Mouse (Mus musculus) embryonic facial prominence, embryonic 15.5 days (tissue): ENCODE measurements around the gene Epb41. TPM values are rescaled to one million over a fixed set of nuclear protein-coding genes. Genes with fewer than 3 reads are reported as not detected.

Experiments
- ATAC-seq: fragments of 200-750 bp; cut with Nextera tagmentation; 2 replicates; pipeline ENCODE4 v1.8.0; 2017; ENCODE audit warnings: low read depth, moderate TSS enrichment; ENCODE audit not compliant: insufficient number of reproducible peaks, low FRiP score, low TSS enrichment
- H3K27ac ChIP-seq: fragments of 300-500 bp; sonication (generic); replicated peaks from 2 replicates; pipeline ENCODE4 v1.5.1; 2015; ENCODE audit warnings: mild to moderate bottlenecking, inconsistent platforms
- H3K27me3 ChIP-seq: fragments of 300-500 bp; sonication (generic); 2 replicates; pipeline ENCODE4 v1.6.1; 2015; ENCODE audit warnings: inconsistent platforms
- H3K36me3 ChIP-seq: fragments of 300-500 bp; sonication (generic); 2 replicates; pipeline ENCODE4 v1.6.1; 2015; ENCODE audit warnings: mild to moderate bottlenecking, inconsistent platforms
- H3K4me1 ChIP-seq: fragments of 300-500 bp; sonication (generic); 2 replicates; pipeline ENCODE4 v1.6.1; 2015; ENCODE audit warnings: inconsistent platforms
- H3K4me2 ChIP-seq: fragments of 300-500 bp; sonication (generic); replicated peaks from 2 replicates; pipeline ENCODE4 v1.6.1; 2015; ENCODE audit warnings: mild to moderate bottlenecking, inconsistent platforms
- H3K4me3 ChIP-seq: fragments of 300-500 bp; sonication (generic); replicated peaks from 2 replicates; pipeline ENCODE4 v1.5.1; 2015; ENCODE audit warnings: mild to moderate bottlenecking, inconsistent platforms
- H3K9ac ChIP-seq: fragments of 300-500 bp; sonication (generic); 2 replicates; pipeline ENCODE4 v1.6.1; 2015; ENCODE audit warnings: inconsistent platforms
- H3K9me3 ChIP-seq: fragments of 300-500 bp; sonication (generic); replicated peaks from 2 replicates; pipeline ENCODE4 v1.6.1; 2016; ENCODE audit warnings: inconsistent platforms
- WGBS: fragments of 180-500 bp; shearing (Covaris S2); methylation state at CpG from one replicate; pipeline ENCODE4 v1.1.7; 2015; 5-methylcytosine and 5-hydroxymethylcytosine counted together
- polyA plus RNA-seq: library from polyadenylated mRNA; unstranded; fragments of >200 nt; fragmentation: Nextera tagmentation; extraction: Ambion mirVana; gene quantifications from 2 replicates; pipeline ENCODE4 v1.2.1, GENCODE M21; 2015

Gene Epb41
- polyA plus RNA-seq, 1 experiment from 2014 or later, result 58.0 TPM

- Histone ChIP-seq H3K4me1 (peaks cover 22% of the 10 kb centered on the region), H3K9me3 (no peaks in the 10 kb centered on the region), H3K27ac (no peak overlapping the region), H3K27me3 (peaks cover 5% of the 10 kb centered on the region), H3K36me3 (peaks cover 15% of the 10 kb centered on the region), H3K9ac (no peak overlapping the region), H3K4me3 (no peak overlapping the region), H3K4me2 (no peak overlapping the region)
- no peak for ATAC-seq
- WGBS, result 82% methylated on average over 3 of the region's 3 CpGs
Observed at GRCm38 (mm10) chr4:131907912-131908311, 167.2 kb downstream of the Epb41 start.

GRCm38 (mm10) chr4:131906423-131906822 lies 168.7 kb downstream of the Epb41 start:
- Histone ChIP-seq H3K4me1 (peaks cover 18% of the 10 kb centered on the region), H3K4me3 (no peak overlapping the region), H3K36me3 (peaks cover 28% of the 10 kb centered on the region), H3K9ac (no peak overlapping the region), H3K27me3 (no peaks in the 10 kb centered on the region), H3K27ac (no peak overlapping the region), H3K4me2 (no peak overlapping the region), H3K9me3 (no peaks in the 10 kb centered on the region)
- WGBS, result 55% methylated on average over 6 of the region's 6 CpGs
- no peak for ATAC-seq

- no peak overlapping the region for H3K4me3 ChIP-seq
- H3K9ac ChIP-seq, result no peak overlapping the region
- 59% methylated on average over 8 of the region's 8 CpGs for WGBS
- H3K4me2 ChIP-seq, result no peak overlapping the region
- 0 out of 2 replicates have a peak, but pooled peaks have one; percentile 36 for ATAC-seq
- no peak overlapping the region for H3K27ac ChIP-seq
- 0 out of 2 replicates have a peak, but pooled peaks cover under 1% of the 10 kb centered on the region for H3K4me1 ChIP-seq
- no peaks in the 10 kb centered on the region for H3K9me3 ChIP-seq
- H3K27me3 ChIP-seq, result no peaks in the 10 kb centered on the region
- peaks cover 47% of the 10 kb centered on the region for H3K36me3 ChIP-seq
Observed at GRCm38 (mm10) chr4:131904478-131904877, 170.6 kb downstream of the Epb41 start.

- 85% methylated on average over 15 of the region's 15 CpGs for WGBS
- no peaks in the 10 kb centered on the region for H3K27me3 ChIP-seq
Observed at GRCm38 (mm10) chr4:131901090-131901489, 174.0 kb downstream of the Epb41 start.

GRCm38 (mm10) chr4:131899180-131899554 lies 176.0 kb downstream of the Epb41 start:
- H3K27me3 ChIP-seq, result no peaks in the 10 kb centered on the region
- no peak overlapping the region for H3K27ac ChIP-seq
- 64% methylated on average over 6 of the region's 6 CpGs for WGBS
- H3K36me3 ChIP-seq, result peaks cover 70% of the 10 kb centered on the region
- ATAC-seq, result no peak
- no peak overlapping the region for H3K9ac ChIP-seq
- H3K9me3 ChIP-seq, result no peaks in the 10 kb centered on the region
- H3K4me1 ChIP-seq, result no peaks in the 10 kb centered on the region
- no peak overlapping the region for H3K4me3 ChIP-seq
- H3K4me2 ChIP-seq, result no peak overlapping the region

More at GRCm38 (mm10) chr4:131901090-131901489, 174.0 kb downstream of the Epb41 start:
- ATAC-seq, result no peak
- Histone ChIP-seq H3K4me3 (no peak overlapping the region), H3K9ac (no peak overlapping the region), H3K36me3 (peaks cover 72% of the 10 kb centered on the region), H3K9me3 (no peaks in the 10 kb centered on the region), H3K4me1 (no peaks in the 10 kb centered on the region), H3K27ac (no peak overlapping the region), H3K4me2 (no peak overlapping the region)

GRCm38 (mm10) chr4:131898503-131899179 lies 176.5 kb downstream of the Epb41 start:
- 73% methylated on average over 12 of the region's 12 CpGs for WGBS
- peaks cover 72% of the 10 kb centered on the region for H3K36me3 ChIP-seq
- no peak overlapping the region for H3K27ac ChIP-seq

GRCm38 (mm10) chr4:131897787-131898186 lies 177.3 kb downstream of the Epb41 start:
- Histone ChIP-seq H3K27me3 (no peaks in the 10 kb centered on the region), H3K4me3 (no peak overlapping the region), H3K36me3 (peaks cover 81% of the 10 kb centered on the region), H3K27ac (no peak overlapping the region), H3K4me2 (no peak overlapping the region), H3K9me3 (no peaks in the 10 kb centered on the region), H3K9ac (no peak overlapping the region), H3K4me1 (no peaks in the 10 kb centered on the region)
- WGBS, result 95% methylated on average over 8 of the region's 8 CpGs
- ATAC-seq, result no peak

More at GRCm38 (mm10) chr4:131898503-131899179, 176.5 kb downstream of the Epb41 start:
- Histone ChIP-seq H3K4me3 (no peak overlapping the region), H3K4me1 (no peaks in the 10 kb centered on the region), H3K4me2 (no peak overlapping the region), H3K27me3 (no peaks in the 10 kb centered on the region), H3K9ac (no peak overlapping the region), H3K9me3 (no peaks in the 10 kb centered on the region)
- no peak for ATAC-seq

- Histone ChIP-seq H3K36me3 (peaks cover 82% of the 10 kb centered on the region), H3K4me3 (no peak overlapping the region), H3K4me2 (no peak overlapping the region), H3K4me1 (no peaks in the 10 kb centered on the region), H3K9ac (no peak overlapping the region), H3K27me3 (no peaks in the 10 kb centered on the region), H3K9me3 (no peaks in the 10 kb centered on the region), H3K27ac (no peak overlapping the region)
- no peak for ATAC-seq
- WGBS, result 74% methylated on average over 5 of the region's 5 CpGs
Observed at GRCm38 (mm10) chr4:131897109-131897508, 178.0 kb downstream of the Epb41 start.

- 69% methylated on average over 3 of the region's 3 CpGs for WGBS
- H3K27ac ChIP-seq, result no peak overlapping the region
- H3K27me3 ChIP-seq, result no peaks in the 10 kb centered on the region
- no peaks in the 10 kb centered on the region for H3K9me3 ChIP-seq
- H3K4me2 ChIP-seq, result no peak overlapping the region
- H3K4me1 ChIP-seq, result peaks cover 3% of the 10 kb centered on the region; the same call in 1 of the 2 replicates
- no peak overlapping the region for H3K4me3 ChIP-seq
- no peak overlapping the region for H3K9ac ChIP-seq
- peaks cover 50% of the 10 kb centered on the region for H3K36me3 ChIP-seq
- ATAC-seq, result no peak
Observed at GRCm38 (mm10) chr4:131890692-131891091, 184.4 kb downstream of the Epb41 start.

- Histone ChIP-seq H3K36me3 (peaks cover 48% of the 10 kb centered on the region), H3K27ac (no peak overlapping the region), H3K9me3 (no peaks in the 10 kb centered on the region), H3K27me3 (no peaks in the 10 kb centered on the region), H3K4me2 (no peak overlapping the region), H3K4me1 (peaks cover 4% of the 10 kb centered on the region; the same call in 1 of the 2 replicates), H3K9ac (no peak overlapping the region), H3K4me3 (no peak overlapping the region)
- 78% methylated on average over 1 of the region's 1 CpGs for WGBS
- no peak for ATAC-seq
Observed at GRCm38 (mm10) chr4:131888564-131888963, 186.6 kb downstream of the Epb41 start.

- Histone ChIP-seq H3K9ac (no peak overlapping the region), H3K36me3 (peaks cover 25% of the 10 kb centered on the region), H3K4me3 (no peak overlapping the region), H3K4me2 (no peak overlapping the region), H3K27ac (no peak overlapping the region), H3K27me3 (no peaks in the 10 kb centered on the region), H3K4me1 (peaks cover 19% of the 10 kb centered on the region), H3K9me3 (no peaks in the 10 kb centered on the region)
- ATAC-seq, result no peak
- WGBS, result 79% methylated on average over 6 of the region's 6 CpGs
Observed at GRCm38 (mm10) chr4:131885376-131885775, 189.7 kb downstream of the Epb41 start.

- H3K4me1 ChIP-seq, result peaks cover 27% of the 10 kb centered on the region
- no peaks in the 10 kb centered on the region for H3K9me3 ChIP-seq
- no peaks in the 10 kb centered on the region for H3K27me3 ChIP-seq
- ATAC-seq, result no peak
- no peak overlapping the region for H3K27ac ChIP-seq
- peaks cover 25% of the 10 kb centered on the region for H3K36me3 ChIP-seq
- 77% methylated on average over 6 of the region's 6 CpGs for WGBS
- no peak overlapping the region for H3K4me2 ChIP-seq
- no peak overlapping the region for H3K4me3 ChIP-seq
- no peak overlapping the region for H3K9ac ChIP-seq
Observed at GRCm38 (mm10) chr4:131883571-131883970, 191.6 kb downstream of the Epb41 start.
